Mouse (Mus musculus) mouse trophoblast stem cell (cell line): Measurements from ENCODE around the gene Rasgef1c.

Source experiments
- in situ Hi-C, 2 experiments: fragments of 300-500 bp; cut with MseI, MboI; formaldehyde crosslinking; loops; 2 replicates in 1 of 2; 3 replicates in 1 of 2; pipeline ENCODE4 v1.15.1; 2025

Gene Rasgef1c

GRCm38 (mm10) chr11:49973657-49974340, 72.2 kb downstream of the Rasgef1c start:
- in situ Hi-C loops = no loop called here

DNA sequence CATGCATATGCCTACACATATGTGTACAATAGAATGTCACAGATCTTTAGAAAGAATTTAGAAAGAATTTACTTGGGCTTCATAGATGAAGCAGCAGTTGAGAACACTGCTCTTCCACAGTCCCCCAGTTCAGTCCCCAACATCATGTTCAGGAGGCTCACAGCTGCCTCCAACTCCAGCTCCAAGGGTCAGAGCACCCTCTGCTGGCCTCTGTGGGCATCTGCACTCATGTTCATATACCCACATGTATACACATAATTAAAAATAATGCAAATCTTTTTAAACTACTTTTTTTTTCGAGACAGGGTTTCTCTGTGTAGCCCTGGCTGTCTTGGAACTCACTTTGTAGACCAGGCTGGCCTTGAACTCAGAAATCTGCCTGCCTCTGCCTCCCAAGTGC, 73.0 kb downstream of the Rasgef1c start:
- in situ Hi-C loops = no loop called here

DNA sequence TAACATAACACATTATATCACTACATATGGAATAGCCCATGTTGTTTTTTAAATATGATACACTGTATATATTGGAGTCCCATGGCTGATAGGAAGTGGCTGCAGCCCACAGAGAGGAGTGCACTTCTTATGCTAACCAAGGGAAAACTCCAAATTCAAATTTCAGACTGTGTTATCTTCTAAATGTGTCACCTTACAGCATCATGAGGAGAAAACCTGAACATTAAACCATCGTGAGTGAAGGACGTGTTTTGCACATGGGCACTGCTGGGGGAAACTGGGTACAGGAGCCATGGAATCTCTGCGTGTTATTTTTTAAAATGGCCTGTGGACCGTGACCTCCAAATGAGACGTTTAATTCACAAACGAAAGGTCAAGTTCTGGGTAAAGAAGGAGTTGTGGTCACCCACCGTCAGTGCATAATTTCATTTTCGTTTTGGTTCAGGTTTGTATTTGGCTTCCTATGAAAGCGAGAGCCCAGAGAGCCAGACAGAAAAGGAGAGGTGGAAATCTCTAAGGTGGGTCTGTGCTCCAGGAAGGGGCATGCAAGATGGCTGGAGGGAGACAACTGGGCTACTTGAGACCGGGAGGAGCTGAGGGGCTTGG, 76.4 kb downstream of the Rasgef1c start:
- in situ Hi-C loops = no loop called here

GRCm38 (mm10) chr11:49978935-49979334, 77.3 kb downstream of the Rasgef1c start:
- in situ Hi-C loops = no loop called here

DNA sequence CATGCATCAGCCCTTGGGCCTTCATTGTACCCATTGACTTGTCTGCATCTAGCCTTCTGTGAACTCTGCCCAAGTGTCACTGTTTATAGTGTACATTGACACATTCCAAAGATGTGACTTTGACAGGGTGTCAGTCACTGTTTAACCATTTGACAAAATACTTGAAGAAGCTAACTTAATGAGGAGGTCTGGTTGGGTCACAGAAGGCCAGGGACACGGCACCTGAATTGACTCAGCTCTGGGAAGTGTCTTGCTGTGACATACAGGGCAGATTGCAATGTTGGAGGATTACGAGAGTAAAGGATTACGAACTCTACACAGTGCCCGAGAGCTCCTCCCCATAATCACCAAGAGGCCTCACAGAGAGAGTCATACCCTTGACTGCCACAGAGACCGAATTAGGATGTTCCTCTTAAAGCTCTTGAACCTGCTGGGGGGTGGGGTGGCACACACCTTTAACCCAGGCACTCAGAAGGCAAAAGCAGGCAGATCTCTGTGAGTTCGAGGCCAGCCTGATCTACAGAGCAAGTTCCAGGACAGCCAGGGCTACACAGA, 79.1 kb downstream of the Rasgef1c start:
- in situ Hi-C loops = no loop called here

DNA sequence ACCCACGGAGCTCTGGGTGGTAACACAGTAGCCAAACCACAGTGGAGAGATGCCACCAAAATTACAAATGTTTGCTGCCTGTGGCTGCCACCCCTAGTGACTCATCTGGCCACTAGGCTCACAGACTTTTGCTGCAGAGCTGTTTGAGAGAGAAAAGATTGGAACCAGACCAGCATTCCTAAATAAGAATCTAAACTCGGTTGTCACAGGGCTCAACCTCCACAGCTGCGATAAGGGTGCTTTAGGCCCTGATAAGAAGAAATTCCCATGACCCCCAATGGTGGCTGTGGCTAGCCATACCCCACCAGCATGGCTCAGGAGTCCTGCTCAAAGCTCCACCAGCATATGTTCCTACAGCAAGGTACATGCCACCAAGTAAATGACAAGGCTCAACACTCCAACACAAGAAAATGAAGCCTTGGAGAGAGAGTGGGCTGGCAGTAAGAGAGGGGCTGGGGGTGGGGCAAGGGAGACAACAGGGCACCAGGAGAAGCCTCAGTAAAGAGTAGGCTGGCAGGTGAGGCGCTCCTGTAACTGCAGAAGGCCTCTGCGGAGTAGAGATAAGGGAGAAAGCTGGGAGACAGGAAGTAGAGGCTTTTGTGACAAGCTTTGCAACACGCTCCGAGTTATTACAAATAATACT, 79.8 kb downstream of the Rasgef1c start:
- in situ Hi-C loops = no loop called here

DNA sequence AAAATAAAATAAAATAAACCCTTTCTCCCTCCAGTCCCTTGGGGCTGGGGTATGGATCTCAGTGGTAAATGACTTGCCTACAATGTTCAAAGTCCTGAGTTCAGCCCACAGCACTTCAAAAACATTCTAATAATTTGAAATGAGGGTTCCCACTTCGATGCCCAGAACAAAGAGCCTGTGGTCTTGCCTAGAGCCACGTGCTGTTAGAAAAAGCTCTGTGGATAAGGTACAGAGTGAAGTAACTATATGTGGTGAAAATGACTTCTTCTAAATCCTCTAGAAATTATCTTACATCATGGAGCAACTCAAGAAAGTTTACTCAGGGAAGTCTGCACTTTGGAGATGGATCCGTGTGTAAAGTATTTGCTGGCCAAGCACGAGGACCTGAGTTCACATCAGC, 80.5 kb downstream of the Rasgef1c start:
- in situ Hi-C loops = no loop called here

- in situ Hi-C loops = no loop called here
Measured at GRCm38 (mm10) chr11:49982881-49983280, 81.2 kb downstream of the Rasgef1c start.

- in situ Hi-C loops = no loop called here
Measured at GRCm38 (mm10) chr11:49983875-49984552, 82.4 kb downstream of the Rasgef1c start.

- in situ Hi-C loops = loop anchor here in 1 of 2 experiments (5.0 kb wide), 1 partner anchor 147 kb away; the partner anchor contains the start of gene Tbc1d9b
Measured at GRCm38 (mm10) chr11:49985009-49985408, 83.4 kb downstream of the Rasgef1c start.

DNA sequence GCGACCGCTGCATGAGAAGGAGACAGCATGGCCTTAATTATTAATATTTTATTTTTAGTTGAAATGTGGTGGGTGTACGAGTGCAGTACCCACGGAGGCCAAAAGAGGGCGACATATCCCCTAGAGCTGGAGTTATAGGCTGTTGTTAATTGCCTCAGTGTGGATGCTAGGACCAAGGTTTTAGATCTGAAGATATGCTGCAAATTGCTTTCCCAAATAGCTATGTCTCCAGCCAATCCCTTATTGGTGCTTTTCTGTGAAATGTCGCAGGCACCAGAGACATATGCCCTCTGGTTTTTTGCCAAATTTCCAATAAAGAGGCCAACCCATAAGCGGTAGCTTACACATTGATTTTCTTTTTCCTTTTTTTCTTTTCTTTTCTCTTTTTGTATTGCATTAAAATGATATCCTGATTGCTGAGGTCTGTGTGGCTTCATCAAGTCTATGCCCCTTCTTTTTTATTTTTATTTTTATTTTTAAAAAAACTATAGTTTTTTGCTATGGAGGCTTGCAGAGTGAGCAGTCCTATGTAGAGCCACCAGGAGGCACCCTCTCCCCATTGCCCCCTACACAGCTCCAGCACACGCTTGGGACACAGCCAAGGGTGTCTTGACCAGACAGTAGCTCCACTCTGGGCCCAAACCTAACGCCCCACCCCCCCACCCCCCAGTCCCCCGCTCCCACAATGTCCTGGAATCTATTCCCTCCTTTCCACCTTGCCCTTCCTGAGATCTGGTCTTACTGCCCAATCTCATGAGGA, 84.8 kb downstream of the Rasgef1c start:
- in situ Hi-C loops = loop anchor here in 1 of 2 experiments (5.0 kb wide), 1 partner anchor 146 kb away; the partner anchor contains the start of gene Tbc1d9b

DNA sequence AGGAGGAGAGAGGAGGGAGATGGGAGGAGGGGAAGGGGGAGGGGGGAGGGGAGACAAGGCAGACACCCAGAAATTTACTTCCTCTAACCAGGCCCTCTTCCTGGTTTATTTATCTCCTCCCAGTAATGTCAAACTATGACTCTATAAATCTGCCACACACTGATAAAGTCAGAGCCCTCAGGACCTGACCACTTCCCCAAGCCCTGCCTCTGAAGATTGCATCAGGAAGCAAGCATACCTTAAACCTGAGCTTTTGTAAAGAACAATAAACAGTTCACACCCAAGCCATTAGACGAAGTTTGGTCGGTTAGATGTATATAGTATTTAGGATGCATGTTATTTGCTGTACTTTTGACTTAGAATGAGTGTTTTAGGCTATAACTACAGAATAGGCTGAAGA, 92.9 kb downstream of the Rasgef1c start:
- in situ Hi-C loops = no loop called here

DNA sequence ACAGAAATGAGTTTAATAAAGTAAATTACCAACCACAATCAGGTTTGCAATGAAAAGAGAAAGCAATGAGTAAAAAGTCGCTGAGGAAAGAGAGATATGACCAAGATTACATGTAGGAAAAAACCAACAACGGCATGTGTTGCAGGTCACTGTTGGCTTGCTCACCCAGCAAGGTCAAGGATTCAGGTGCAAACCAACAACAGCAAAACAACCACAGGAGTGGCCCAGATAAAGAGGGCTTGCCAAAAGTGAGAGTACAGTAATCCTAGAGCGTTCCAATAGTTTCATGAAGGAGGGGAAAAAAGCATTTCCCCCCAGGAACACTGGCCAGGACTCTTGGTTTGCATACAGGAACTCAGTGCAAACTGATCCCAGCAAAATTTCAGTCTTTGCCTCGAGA, 94.8 kb downstream of the Rasgef1c start:
- in situ Hi-C loops = no loop called here

DNA sequence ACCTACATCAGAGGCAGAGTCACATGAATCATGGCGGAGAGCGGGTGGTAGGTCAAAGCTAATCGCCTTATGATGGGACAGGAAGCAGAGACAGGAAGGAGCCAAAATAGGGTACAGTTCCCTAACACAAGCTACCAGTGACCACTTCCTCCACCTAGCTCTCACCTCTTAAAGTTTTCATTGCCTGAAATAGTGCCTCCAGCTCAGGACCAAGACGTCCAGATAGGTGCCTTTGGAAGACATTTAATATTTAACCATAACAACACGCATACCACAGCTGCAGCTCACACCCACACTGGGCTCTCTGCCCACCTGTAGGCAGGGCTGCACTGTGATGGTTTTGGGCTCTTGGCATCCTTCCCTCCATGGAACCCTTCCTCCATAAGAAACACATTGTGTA, 95.7 kb downstream of the Rasgef1c start:
- in situ Hi-C loops = no loop called here

- in situ Hi-C loops = no loop called here
Measured at GRCm38 (mm10) chr11:50002853-50003252, 101.2 kb downstream of the Rasgef1c start.

DNA sequence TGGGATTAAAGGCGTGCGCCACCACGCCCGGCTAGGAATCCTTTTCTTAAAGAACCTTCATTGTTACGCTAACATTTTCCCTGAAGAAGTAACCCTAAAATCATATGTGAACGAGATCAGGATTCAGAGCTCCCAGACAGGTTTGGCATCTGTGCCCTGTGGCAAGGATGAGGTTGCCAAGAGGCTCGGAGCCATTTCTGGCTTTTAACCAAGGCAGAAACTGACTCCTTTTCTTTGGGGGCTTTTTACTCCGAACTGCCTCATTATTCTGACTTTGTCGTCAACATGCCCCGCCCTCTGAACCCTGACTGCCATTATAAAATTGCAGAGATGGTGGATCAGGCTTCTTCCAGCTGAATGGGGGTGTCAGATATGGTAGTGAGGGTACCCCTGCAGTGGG, 106.1 kb downstream of the Rasgef1c start:
- in situ Hi-C loops = no loop called here

- in situ Hi-C loops = no loop called here
Measured at GRCm38 (mm10) chr11:50008231-50008630, 106.6 kb downstream of the Rasgef1c start.

GRCm38 (mm10) chr11:50013016-50013415, 111.4 kb downstream of the Rasgef1c start:
- in situ Hi-C loops = no loop called here

DNA sequence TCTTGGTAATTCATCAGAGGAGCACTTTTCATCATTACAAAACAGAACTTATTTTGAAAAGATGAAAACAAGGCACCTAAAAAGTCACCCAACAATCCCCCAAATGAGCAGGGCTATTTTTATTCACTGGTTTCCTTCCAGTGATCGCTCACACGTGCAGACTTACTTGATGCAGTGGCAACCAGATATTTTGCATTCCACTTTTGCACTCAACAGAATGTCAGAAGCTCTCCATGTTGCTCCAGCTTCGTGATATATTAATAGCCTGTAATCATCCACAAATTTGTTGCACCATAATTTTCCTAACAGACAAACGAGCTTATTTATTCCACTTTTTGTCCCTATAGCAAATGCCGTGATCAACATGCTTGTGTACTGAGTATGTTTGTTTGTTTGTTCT, 114.9 kb downstream of the Rasgef1c start:
- in situ Hi-C loops = no loop called here

DNA sequence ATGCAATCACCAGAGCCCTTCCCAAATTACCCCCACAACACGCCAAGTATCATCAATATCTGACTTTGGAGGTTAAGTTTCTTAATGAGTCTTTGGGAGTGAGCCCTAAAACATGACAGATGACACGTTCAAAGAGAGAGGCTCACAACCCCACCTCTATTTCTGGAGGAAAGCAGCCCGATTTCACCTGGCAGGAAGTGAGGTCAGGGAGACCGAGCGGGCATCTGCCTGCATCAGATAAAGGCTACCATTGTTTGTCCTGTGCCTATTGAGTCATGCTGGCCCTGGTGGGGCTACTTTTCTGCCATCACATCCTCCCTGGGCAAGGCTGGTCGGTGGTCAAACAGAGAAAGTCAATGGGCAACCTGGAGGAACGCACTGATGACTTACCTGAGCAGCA, 115.9 kb downstream of the Rasgef1c start:
- in situ Hi-C loops = no loop called here

GRCm38 (mm10) chr11:50018848-50019247, 117.2 kb downstream of the Rasgef1c start:
- in situ Hi-C loops = no loop called here
